Mouse (Mus musculus) frontal cortex, postnatal 10 days (tissue): ENCODE data around the gene Tsnax.
A peak's percentile ranks its signal among the peaks of the same experiment; 100 is the strongest.

Source experiments
- DNase-seq, 2 experiments: peaks; one replicate each; pipeline ENCODE4 v3.0.0; 2022; ENCODE audit warnings: low spot score in 2 of 2, mixed read lengths in 1 of 2

The Tsnax gene

GRCm38 (mm10) chr8:125012695-125013627 lies at the start of gene Tsnax:
Gene Tsnax, plus strand, starts transcription at chr8:125012997.
- DNase-seq, result peak; percentile 92 to 93

DNA sequence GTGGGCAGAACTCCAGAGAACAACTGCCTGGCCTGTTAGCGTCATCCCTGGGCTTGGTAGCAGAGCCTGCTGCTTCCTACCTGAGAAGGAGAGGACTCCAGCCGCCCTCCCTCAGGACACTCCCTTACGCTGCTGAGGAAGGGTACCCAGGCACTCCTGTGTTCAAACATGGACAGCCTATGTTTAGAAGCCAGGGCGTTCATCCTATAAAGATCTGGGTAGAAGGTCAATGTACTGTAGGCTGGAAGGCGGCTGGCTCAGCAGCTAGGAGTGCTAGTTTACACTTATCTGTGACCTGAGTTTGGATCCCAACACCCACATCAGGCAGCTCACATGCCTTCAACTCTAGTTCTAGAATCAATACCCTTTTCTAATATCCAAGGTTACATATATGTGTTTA lies 49.6 kb upstream of the Tsnax start:
- no peak for DNase-seq

DNA sequence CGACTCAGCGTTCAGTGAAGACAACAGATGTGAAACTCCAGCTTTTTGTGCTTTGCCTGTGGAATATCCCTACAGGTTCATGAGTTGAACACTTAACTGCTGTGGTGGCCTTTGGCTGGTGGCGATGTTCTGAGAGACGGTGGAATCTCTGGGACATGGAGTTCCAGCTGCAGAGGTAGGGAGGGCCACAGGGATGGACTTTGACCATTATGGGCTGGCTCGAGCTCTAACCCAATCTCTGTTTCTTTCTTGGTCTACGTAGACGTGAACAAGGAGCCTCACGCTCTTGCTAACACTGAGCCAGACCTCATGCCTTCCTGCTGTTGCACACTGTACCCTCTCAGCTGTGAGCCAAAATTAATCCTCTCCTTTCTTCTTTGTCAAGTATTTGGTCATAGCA lies 47.8 kb upstream of the Tsnax start:
- no peak for DNase-seq

GRCm38 (mm10) chr8:124970312-124970933 lies 42.4 kb upstream of the Tsnax start:
- DNase-seq, result no peak

DNA sequence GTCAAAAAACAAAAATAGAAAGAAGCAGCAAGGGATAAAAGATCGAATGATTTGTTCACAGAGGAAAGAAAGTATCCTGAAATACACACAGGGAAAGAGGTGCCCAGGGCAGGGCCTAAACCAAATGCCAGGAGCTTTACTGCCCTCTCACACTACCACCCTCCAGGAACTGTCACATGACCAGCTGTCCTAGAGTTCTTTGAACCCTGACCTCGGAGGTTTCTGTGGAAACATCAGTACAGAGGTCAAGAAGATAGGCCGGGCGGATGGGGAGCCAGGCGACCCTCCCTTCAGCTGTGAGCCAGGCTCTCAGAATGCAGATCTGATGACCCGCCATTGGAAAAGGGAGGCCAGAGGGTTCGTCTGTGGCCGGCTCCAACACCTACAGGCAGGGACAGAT lies 39.6 kb upstream of the Tsnax start:
- no peak for DNase-seq

- DNase-seq, result no peak
Measured at GRCm38 (mm10) chr8:124974254-124974653, 38.5 kb upstream of the Tsnax start.

- DNase-seq, result no peak
Measured at GRCm38 (mm10) chr8:124976211-124976610, 36.6 kb upstream of the Tsnax start.

GRCm38 (mm10) chr8:124978026-124978425 lies 34.8 kb upstream of the Tsnax start:
- no peak for DNase-seq

DNA sequence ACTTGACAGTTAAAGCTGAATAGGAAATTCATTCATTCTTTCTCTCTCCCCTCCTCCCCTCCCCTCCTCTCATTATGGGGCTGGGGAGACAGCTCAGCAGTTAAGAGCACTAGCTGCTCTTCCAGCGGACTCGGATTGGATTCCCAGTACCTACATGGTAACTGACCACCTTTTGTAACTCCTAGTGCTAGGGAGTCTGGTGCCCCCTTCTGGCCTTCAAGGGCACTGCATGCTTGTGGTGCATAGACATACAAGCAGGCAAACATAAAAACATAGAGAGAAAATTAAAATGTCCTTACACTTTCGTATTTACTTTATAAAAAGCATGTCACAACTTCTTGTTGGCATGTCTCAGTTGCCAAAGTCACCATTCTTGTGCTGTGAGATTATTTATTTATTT lies 32.8 kb upstream of the Tsnax start:
- no peak for DNase-seq

DNA sequence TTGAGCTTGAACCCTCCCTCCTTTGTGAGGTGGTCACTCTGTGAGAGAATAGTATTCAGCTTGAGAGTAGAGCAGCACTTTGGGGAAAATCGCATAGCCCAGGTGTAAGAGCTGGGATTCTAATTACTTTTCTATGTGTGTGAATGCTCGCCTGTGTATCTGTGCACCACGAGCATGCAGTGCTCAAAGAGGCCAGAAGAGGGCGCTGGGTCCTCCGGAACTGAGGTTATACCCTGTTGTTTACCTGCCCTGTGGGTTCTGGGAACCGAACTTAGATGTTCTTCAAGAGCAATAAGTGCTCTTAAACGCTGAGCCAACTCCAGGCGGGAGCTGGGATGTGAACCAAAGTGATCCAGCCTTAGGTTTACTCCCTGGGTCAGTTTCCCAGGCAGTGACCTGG lies 32.0 kb upstream of the Tsnax start:
- no peak for DNase-seq

- no peak for DNase-seq
Measured at GRCm38 (mm10) chr8:124990923-124991667, 21.7 kb upstream of the Tsnax start.

GRCm38 (mm10) chr8:124991668-124991926 lies 21.2 kb upstream of the Tsnax start:
- no peak for DNase-seq

DNA sequence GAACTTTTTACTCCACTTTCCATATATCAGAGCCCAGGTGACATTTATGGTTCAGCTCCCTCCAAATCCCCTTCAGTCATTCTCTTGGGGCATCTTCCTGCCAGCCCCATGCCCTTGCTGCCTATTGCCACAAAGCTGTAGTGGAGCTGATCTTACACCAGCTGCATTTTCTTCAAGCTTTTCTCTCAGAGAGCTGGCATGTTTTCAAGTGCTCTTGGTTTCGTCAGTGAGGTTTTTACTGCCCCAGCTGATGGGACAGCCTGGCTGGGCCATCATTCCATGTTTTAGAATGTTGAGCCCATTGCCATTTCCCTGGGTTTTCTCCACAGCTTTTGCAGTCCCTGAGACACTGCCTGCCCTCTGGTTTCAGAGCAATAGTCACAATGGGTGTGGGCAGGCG lies 17.0 kb upstream of the Tsnax start:
- no peak for DNase-seq

DNA sequence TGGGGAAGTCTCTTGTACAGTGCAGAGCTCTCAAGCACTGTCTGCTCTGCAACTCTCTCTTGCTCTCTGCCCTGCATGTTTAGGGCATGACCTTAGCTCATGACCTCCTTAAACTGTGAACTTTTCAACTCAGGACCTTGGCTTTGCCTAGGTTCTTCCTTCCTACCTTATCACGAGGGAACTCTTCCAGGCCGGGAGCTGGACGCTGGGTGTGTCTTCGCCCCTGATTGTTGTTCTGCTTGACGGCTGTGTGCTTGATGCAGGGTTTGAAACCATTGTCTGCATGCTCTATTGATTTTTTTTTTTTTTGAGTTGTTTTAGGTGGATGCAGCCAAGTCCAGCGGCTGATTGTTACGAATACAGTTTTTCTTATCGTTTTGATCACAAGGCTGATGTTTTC lies 11.3 kb downstream of the Tsnax start:
- DNase-seq, result no peak

GRCm38 (mm10) chr8:125027211-125027610 lies 14.4 kb downstream of the Tsnax start:
- no peak for DNase-seq

DNA sequence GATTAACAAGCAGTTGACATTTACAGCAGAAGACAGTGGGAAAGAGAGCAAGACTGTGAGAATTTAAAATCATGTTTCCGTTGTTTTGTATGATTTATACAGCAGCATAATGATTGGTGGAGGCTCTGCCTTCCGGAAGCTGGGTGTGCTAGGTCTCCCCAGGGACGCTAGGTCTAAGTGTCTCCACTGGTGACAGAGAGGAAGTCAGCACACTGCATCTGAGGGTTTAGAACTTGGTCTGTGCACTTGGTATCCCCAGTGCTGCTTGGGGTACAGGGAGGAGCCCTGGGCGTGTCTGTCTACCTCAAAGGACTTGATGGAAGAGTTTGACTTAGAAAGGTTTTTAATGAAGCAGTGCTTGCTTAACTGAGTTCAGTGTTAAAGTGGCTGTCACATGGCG lies 16.0 kb downstream of the Tsnax start:
- DNase-seq, result no peak

DNA sequence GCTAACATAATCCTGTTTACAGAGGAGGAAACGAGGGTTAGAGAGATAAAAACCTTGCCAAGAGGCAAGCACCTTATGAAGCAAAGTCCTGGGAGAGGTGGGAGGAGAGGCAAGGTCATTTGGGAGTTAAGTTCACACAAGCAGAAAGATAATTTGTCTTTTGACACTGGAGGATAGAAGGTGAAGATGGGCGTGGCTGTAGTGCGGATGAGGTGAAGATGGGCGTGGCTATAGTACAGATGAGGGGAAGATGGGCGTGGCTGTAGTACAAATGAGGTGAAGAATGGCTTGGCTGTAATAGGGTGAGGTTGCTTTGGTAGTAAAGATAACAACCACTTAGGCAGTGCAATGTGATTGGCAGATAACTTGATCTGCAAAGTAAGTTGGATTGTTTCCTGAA lies 18.5 kb downstream of the Tsnax start:
- DNase-seq, result no peak

GRCm38 (mm10) chr8:125034669-125035068 lies 21.9 kb downstream of the Tsnax start:
- DNase-seq, result peak in 1 of 2 experiments; percentile 53

DNA sequence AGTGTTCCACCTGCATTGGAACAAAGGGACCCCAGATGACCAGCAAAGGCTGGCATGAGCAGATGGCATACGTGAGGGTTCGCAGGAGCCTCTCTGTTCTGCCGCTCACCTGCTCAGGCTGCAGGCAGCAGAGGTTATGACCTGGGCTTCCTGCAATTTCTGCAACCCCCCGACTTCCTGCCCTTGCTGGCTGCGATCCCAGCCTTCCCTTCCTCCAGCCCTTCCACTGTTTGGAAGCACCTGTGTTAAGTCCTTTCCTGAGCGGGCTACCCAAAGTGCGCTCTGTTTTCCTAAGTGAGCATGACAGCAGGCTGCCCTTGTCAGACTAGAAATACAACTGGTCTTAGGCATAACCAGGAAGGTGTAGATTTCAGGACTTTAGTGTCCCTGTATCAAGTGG lies 24.3 kb downstream of the Tsnax start:
- no peak for DNase-seq

GRCm38 (mm10) chr8:125038731-125039130 lies 25.9 kb downstream of the Tsnax start:
- no peak for DNase-seq

DNA sequence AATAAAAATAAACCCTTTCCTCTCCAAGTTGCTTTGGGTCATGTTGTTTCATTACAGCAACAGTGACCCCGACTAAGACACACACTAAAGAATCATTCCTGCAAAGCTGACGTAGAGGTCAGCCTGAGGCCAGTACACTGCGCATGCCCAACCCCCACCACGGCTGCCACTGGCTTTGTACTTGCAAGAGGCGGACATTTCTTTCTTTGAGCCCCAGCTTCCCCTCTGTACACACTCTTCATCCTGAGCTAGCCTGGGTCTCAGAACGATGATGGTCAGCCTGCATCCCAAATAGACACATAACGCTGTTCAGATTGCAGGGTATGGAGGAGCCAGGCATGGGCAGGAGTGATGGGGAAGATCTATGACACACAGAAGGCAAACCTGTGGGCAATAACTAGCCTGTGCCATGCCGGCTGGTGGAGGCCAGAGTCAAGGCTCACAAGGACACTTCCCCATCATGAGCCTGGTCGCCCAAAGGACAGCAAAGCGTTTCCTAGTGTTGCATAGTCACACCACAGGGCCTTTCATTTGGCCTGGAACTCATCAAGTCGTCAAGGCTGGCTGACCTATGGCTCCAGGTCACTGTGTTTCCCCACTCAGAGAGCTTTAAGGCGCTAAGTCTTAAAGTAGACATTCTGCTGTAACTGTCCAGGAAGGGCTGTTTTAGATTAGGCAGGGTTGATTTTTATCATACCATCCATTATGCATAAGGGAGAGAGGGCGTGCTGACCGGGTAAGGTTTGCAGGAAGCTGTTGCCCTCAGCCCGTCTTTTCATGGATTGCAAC lies 28.0 kb downstream of the Tsnax start:
- no peak for DNase-seq

- DNase-seq, result no peak
Measured at GRCm38 (mm10) chr8:125041496-125041895, 28.7 kb downstream of the Tsnax start.
